Mouse (Mus musculus) bone marrow, adult 2 months (tissue): ENCODE measurements at regions not wholly inside any gene's neighbourhood (a gene's known extent, or its start where the extent isn't known, plus 50 kb on each side); places are given as distances from the start of the nearest gene placed in this dataset.

ENCODE experiments used
- H3K27ac ChIP-seq: fragments of 200-500 bp; 2 replicates; pipeline ENCODE4 v1.5.1; 2012; ENCODE audit warnings: low read depth, mild to moderate bottlenecking, control low read depth, inconsistent platforms, low read length; ENCODE audit not compliant: control insufficient read depth, poor library complexity, insufficient read depth
- H3K4me1 ChIP-seq: fragments of 200-500 bp; 2 replicates; pipeline ENCODE4 v1.6.1; 2011; ENCODE audit warnings: low read length; ENCODE audit not compliant: control insufficient read depth, insufficient read depth
- H3K4me3 ChIP-seq: fragments of 200-500 bp; replicated peaks from 2 replicates; pipeline ENCODE3; 2011; ENCODE audit warnings: mild to moderate bottlenecking, low read depth, low read length, control low read depth; ENCODE audit not compliant: control insufficient read depth
- CTCF ChIP-seq: fragments of 200-500 bp; IDR thresholded peaks from 2 replicates; pipeline ENCODE4 v1.5.1; 2011; ENCODE audit warnings: low read length, control low read depth; ENCODE audit not compliant: control insufficient read depth, insufficient read depth
- POLR2A ChIP-seq: fragments of 200-500 bp; IDR thresholded peaks from 2 replicates; pipeline ENCODE4 v1.6.1; 2011; ENCODE audit warnings: low read depth, mild to moderate bottlenecking, control low read depth, low read length, borderline replicate concordance; ENCODE audit not compliant: control insufficient read depth
- WGBS: fragments of 180-500 bp; shearing (Covaris S2); methylation state at CpG from one replicate; pipeline ENCODE4 v1.1.7; 2018; 5-methylcytosine and 5-hydroxymethylcytosine counted together

GRCm38 (mm10) chr17:72993134-72993533 is 75.0 kb downstream of the Lbh start:
- no peak overlapping the region for H3K27ac ChIP-seq
- TF ChIP-seq POLR2A (no peak), CTCF (no peak)
- no peaks in the 10 kb centered on the region for H3K4me1 ChIP-seq
- no peak overlapping the region for H3K4me3 ChIP-seq

DNA sequence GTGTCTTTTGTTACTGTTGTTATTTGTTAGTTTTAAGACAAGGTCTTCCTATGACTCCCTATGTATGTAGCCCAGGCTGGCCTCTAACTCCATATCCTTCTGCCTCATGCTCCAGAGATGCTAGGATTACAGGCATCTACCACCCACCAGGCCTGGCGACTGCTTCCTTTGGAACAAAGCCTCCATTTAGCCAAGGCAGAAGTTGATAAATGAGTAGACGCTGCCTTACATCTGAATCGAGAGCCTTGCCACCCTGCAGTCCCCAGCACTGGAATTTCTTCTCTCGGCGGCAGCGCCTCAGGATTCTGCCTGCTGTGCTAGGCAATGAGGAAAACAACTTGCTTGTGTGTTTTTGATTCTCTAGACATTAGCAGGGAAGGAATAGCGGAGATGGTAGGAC is 75.5 kb downstream of the Lbh start:
- TF ChIP-seq POLR2A = no peak
- no peak for TF ChIP-seq CTCF

DNA sequence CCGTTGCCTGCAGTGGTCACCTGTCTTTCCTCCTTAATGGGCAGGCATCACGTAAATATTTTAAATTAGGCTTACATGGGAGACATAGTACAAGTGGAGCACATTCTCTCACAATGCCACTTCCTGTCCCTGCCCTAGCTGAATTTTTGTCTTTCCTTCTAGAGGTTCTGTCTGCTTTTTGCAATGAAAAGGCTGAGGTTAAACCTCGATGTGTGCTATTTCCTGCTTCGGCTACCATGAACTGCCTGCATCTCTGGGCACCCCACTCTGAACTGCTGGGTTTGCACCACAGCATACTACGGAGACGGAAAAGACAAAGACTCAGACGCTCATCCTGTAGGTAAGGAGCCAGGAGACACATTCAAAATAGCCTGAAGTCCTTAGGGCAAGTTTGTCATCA is 78.4 kb downstream of the Lbh start:
- no peak for TF ChIP-seq CTCF
- no peak for TF ChIP-seq POLR2A
- Histone ChIP-seq H3K4me3 (no peak overlapping the region), H3K27ac (no peak overlapping the region), H3K4me1 (no peaks in the 10 kb centered on the region)
- WGBS = 8% methylated on average over 7 of the region's 7 CpGs

More for the DNA sequence above, 75.5 kb downstream of the Lbh start:
- Histone ChIP-seq H3K4me3 (no peak overlapping the region), H3K4me1 (no peaks in the 10 kb centered on the region), H3K27ac (no peak overlapping the region)
- WGBS = 88% methylated on average over 7 of the region's 7 CpGs

DNA sequence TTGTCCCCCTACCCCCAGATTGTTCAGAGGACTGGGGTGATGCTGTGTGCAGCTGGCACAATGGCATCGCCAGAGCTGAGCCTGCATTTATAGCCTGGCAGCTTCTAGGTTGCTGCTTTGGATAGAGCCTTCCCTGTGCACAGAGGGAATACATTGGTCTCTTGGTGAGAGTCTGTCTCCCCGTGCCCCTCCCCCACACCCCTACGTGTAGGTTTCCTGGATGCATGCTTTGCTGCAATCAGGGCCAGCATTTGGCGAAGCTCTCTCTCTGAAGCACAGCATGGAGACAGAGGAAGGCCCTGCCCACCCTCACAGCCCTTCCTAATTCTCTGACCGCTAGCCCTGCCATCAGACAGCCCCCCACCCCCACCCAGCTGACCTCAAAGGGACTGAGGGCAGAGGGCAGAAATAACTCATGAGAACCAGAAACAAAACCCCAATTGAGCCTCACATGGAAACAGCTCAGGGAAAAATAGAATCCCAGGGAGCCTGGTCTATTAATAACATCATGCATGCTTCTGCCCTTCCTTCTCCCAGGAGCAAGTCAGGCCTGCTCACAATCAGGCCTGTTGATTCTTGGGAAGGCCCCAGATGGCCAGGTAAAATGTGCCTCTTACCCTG is 79.3 kb downstream of the Lbh start:
- 46% methylated on average over 5 of the region's 5 CpGs for WGBS

DNA sequence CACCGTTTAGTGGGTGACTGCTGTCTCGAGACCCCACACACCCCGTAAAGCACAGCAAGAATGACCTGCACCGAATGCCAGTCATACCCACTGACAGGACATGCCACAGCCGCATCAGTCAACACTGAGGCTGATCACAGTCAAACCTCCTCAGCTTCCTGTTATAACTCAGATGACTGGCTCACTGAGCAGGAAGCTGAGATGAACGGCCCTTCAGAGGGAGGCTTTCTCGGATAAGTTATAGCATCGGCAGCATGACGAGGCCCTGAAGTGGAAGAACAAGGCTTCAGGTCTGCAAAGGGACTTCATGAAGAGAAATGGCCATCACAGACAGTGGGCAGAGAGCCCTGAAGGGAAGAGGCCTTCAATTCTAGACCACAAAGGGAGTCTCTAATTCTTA is 87.0 kb downstream of the Lbh start:
- no peak overlapping the region for H3K4me3 ChIP-seq
- peak overlapping the region; percentile 69 for H3K27ac ChIP-seq
- WGBS = 23% methylated on average over 9 of the region's 9 CpGs
- peaks cover 3% of the 10 kb centered on the region for H3K4me1 ChIP-seq
- TF ChIP-seq CTCF (no peak), POLR2A (no peak)

More for the DNA sequence above, 79.3 kb downstream of the Lbh start:
- Histone ChIP-seq H3K27ac (no peak overlapping the region), H3K4me3 (no peak overlapping the region), H3K4me1 (no peaks in the 10 kb centered on the region)
- no peak for TF ChIP-seq CTCF
- TF ChIP-seq POLR2A = no peak

- peaks cover 5% of the 10 kb centered on the region for H3K4me1 ChIP-seq
- H3K27ac ChIP-seq = peak overlapping the region; percentile 84
- TF ChIP-seq POLR2A (no peak), CTCF (peak; percentile 59)
- 4% methylated on average over 4 of the region's 4 CpGs for WGBS
- no peak overlapping the region for H3K4me3 ChIP-seq
Observed at GRCm38 (mm10) chr17:73008901-73009300, 90.8 kb downstream of the Lbh start.

DNA sequence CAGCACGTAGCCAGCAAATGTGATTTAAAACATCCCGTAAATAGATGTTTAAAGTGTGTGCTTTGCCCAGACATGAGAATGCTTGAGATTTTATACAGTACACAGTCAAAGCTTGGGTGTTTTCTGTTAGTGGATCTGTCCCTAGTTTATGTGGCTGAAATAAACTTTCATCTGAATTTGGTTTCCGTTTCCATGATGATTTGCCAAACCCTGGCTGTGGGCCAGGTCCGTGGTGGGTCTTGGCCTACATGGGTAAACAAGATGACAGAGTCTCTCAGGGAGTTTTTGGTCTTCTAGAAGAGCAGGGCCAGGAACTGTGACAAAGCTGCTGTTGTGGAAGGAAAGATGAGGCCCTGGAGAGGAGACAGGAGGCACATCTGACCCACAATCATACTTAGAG is 91.9 kb downstream of the Lbh start:
- TF ChIP-seq POLR2A (no peak), CTCF (no peak)
- whole genome bisulfite sequencing = 50% methylated on average over 4 of the region's 4 CpGs
- no peak overlapping the region for H3K27ac ChIP-seq
- H3K4me3 ChIP-seq = no peak overlapping the region
- peaks cover 5% of the 10 kb centered on the region for H3K4me1 ChIP-seq

DNA sequence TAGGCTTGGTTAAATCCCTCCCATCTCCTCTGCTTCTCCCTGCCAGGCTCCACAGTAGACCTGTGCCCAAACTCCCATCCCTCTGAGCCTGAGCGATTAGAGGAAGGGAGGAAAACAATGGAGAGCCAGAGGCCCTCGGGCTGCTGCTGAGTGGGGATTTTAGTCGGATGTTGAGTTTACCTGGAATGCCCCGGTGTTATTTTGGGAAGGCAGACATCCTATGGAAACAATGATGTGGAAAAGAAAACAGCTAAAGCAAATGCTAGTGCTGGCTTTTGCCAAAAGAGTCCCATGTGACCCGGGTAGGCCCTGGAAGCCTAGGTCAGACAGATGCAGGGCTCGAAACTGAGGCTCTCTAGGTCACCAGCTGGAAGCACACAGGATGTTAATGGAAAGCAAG is 94.3 kb downstream of the Lbh start:
- no peak for TF ChIP-seq POLR2A
- TF ChIP-seq CTCF = no peak
- Histone ChIP-seq H3K4me1 (peaks cover 5% of the 10 kb centered on the region), H3K27ac (no peak overlapping the region), H3K4me3 (no peak overlapping the region)
- 73% methylated on average over 6 of the region's 6 CpGs for WGBS

- TF ChIP-seq CTCF (no peak), POLR2A (no peak)
- 56% methylated on average over 5 of the region's 5 CpGs for WGBS
- H3K4me1 ChIP-seq = peaks cover 5% of the 10 kb centered on the region
- H3K4me3 ChIP-seq = no peak overlapping the region
- no peak overlapping the region for H3K27ac ChIP-seq
Observed at GRCm38 (mm10) chr17:73012954-73013353, 94.8 kb upstream of the Lclat1 start.
